Mouse (Mus musculus) kidney, embryonic 14.5 days (tissue): ENCODE results near the gene Zfp39. TPM values are rescaled to one million over a fixed set of nuclear protein-coding genes. Genes with fewer than 3 reads are reported as not detected.

Source experiments
- polyA plus RNA-seq: library from polyadenylated mRNA; unstranded; fragments of >200 nt; fragmentation: Nextera tagmentation; extraction: Ambion mirVana; gene quantifications from 2 replicates; pipeline ENCODE4 v1.2.1, GENCODE M21; 2014

Zfp39 gene
- polyA plus RNA-seq, 1 experiment from 2014 or later: 9.6 TPM

Other genes with a start within 250 kb of the Zfp39 start
- 0.07 TPM in 1 of 2 replicates, not detected in the other for gene Olfr322, start 245.4 kb downstream of the Zfp39 start, polyA plus RNA-seq
- not detected in 2 replicates for gene Olfr320, start 223.1 kb downstream of the Zfp39 start, polyA plus RNA-seq
- gene Olfr319, start 205.1 kb downstream of the Zfp39 start, polyA plus RNA-seq: not detected in 2 replicates
- gene Olfr318, start 180.2 kb downstream of the Zfp39 start, polyA plus RNA-seq: not detected in 2 replicates
- not detected in 2 replicates for gene Olfr317, start 165.0 kb downstream of the Zfp39 start, polyA plus RNA-seq
- not detected in 2 replicates for gene Olfr316, start 151.5 kb downstream of the Zfp39 start, polyA plus RNA-seq
- not detected in 2 replicates for gene Olfr315, start 131.0 kb downstream of the Zfp39 start, polyA plus RNA-seq
- gene Olfr314, start 121.3 kb downstream of the Zfp39 start, polyA plus RNA-seq: not detected in 2 replicates
- not detected in 2 replicates for gene Fam183b, start 102.3 kb downstream of the Zfp39 start, polyA plus RNA-seq
- gene Olfr313, start 89.2 kb downstream of the Zfp39 start, polyA plus RNA-seq: not detected in 2 replicates
- gene Olfr312, start 75.0 kb downstream of the Zfp39 start, polyA plus RNA-seq: not detected in 2 replicates
- not detected in 2 replicates for gene Olfr311, start 65.0 kb downstream of the Zfp39 start, polyA plus RNA-seq
- gene Gm12258, start 57.1 kb downstream of the Zfp39 start, polyA plus RNA-seq: 5.9 and 10.7 TPM in 2 replicates
- gene 2810021J22Rik, start 37.0 kb downstream of the Zfp39 start, polyA plus RNA-seq: 6.4 and 8.8 TPM in 2 replicates
- 0.09 TPM in 1 of 2 replicates, not detected in the other for gene Btnl10, start 13.7 kb upstream of the Zfp39 start, polyA plus RNA-seq
- 229 and 304 TPM in 2 replicates for gene Rnf187, start 34.7 kb upstream of the Zfp39 start, polyA plus RNA-seq
- 29.9 and 146 TPM in 2 replicates for gene Hist3h2ba, start 44.7 kb upstream of the Zfp39 start, polyA plus RNA-seq
- gene Hist3h2a, start 50.5 kb upstream of the Zfp39 start, polyA plus RNA-seq: 31.8 and 32.7 TPM in 2 replicates
- gene Trim17, start 50.5 kb upstream of the Zfp39 start, polyA plus RNA-seq: 0.63 and 0.65 TPM in 2 replicates
- gene Trim11, start 73.9 kb upstream of the Zfp39 start, polyA plus RNA-seq: 16.7 and 19.8 TPM in 2 replicates
- 0.33 and 0.51 TPM in 2 replicates for gene Obscn, start 232.2 kb upstream of the Zfp39 start, polyA plus RNA-seq